Mouse (Mus musculus) heart, embryonic 12.5 days (tissue): ENCODE data around the gene Dlx2. TPM values are rescaled to one million over a fixed set of nuclear protein-coding genes. Genes with fewer than 3 reads are reported as not detected.
A peak's percentile ranks its signal among the peaks of the same experiment; 100 is the strongest.

Experiments
- ATAC-seq: fragments of 200-750 bp; cut with Nextera tagmentation; 2 replicates; pipeline ENCODE4 v1.8.0; 2017; ENCODE audit warnings: moderate TSS enrichment, moderate library complexity; ENCODE audit not compliant: insufficient number of reproducible peaks, low FRiP score
- H3K27ac ChIP-seq: fragments of 300-500 bp; sonication (generic); 2 replicates; pipeline ENCODE4 v1.5.1; 2016; ENCODE audit warnings: mild to moderate bottlenecking, moderate library complexity; ENCODE audit not compliant: poor library complexity, severe bottlenecking
- H3K27me3 ChIP-seq: fragments of 300-500 bp; sonication (generic); replicated peaks from 2 replicates; pipeline ENCODE4 v1.6.1; 2016; ENCODE audit warnings: mild to moderate bottlenecking, moderate library complexity
- H3K36me3 ChIP-seq: fragments of 300-500 bp; sonication (generic); 2 replicates; pipeline ENCODE4 v1.6.1; 2016; ENCODE audit warnings: mild to moderate bottlenecking, moderate library complexity
- H3K4me1 ChIP-seq: fragments of 300-500 bp; sonication (generic); replicated peaks from 2 replicates; pipeline ENCODE4 v1.6.1; 2016; ENCODE audit warnings: mild to moderate bottlenecking
- H3K4me2 ChIP-seq: fragments of 300-500 bp; sonication (generic); 2 replicates; pipeline ENCODE4 v1.6.1; 2016; ENCODE audit warnings: mild to moderate bottlenecking, moderate library complexity
- H3K4me3 ChIP-seq: fragments of 300-500 bp; sonication (generic); 2 replicates; pipeline ENCODE4 v1.5.1; 2016; ENCODE audit warnings: mild to moderate bottlenecking
- H3K9ac ChIP-seq: fragments of 300-500 bp; sonication (generic); 2 replicates; pipeline ENCODE4 v1.6.1; 2016; ENCODE audit warnings: mild to moderate bottlenecking, moderate library complexity
- H3K9me3 ChIP-seq: fragments of 300-500 bp; sonication (generic); replicated peaks from 2 replicates; pipeline ENCODE4 v1.6.1; 2016; ENCODE audit warnings: mild to moderate bottlenecking, moderate library complexity
- WGBS: fragments of 180-500 bp; shearing (Covaris S2); methylation state at CpG from one replicate; pipeline ENCODE4 v1.1.7; 2016; 5-methylcytosine and 5-hydroxymethylcytosine counted together
- polyA plus RNA-seq: library from polyadenylated mRNA; unstranded; fragments of >200 nt; fragmentation: Nextera tagmentation; extraction: Ambion mirVana; gene quantifications from 2 replicates; pipeline ENCODE4 v1.2.1, GENCODE M21; 2016

The Dlx2 gene
- polyA plus RNA-seq, 1 experiment from 2014 or later: 0.68 TPM

- Histone ChIP-seq H3K9me3 (no peaks in the 10 kb centered on the region), H3K4me2 (peak overlapping the region; percentile 55), H3K9ac (no peak overlapping the region), H3K27ac (no peak overlapping the region), H3K27me3 (peaks cover 92% of the 10 kb centered on the region), H3K4me1 (peaks cover 51% of the 10 kb centered on the region), H3K4me3 (peak overlapping the region; percentile 21), H3K36me3 (no peaks in the 10 kb centered on the region)
- ATAC-seq: no peak
- WGBS: under 1% methylated on average over 46 of the region's 48 CpGs
Measured at GRCm38 (mm10) chr2:71540611-71541417, 5.7 kb downstream of the Dlx2 start.

DNA sequence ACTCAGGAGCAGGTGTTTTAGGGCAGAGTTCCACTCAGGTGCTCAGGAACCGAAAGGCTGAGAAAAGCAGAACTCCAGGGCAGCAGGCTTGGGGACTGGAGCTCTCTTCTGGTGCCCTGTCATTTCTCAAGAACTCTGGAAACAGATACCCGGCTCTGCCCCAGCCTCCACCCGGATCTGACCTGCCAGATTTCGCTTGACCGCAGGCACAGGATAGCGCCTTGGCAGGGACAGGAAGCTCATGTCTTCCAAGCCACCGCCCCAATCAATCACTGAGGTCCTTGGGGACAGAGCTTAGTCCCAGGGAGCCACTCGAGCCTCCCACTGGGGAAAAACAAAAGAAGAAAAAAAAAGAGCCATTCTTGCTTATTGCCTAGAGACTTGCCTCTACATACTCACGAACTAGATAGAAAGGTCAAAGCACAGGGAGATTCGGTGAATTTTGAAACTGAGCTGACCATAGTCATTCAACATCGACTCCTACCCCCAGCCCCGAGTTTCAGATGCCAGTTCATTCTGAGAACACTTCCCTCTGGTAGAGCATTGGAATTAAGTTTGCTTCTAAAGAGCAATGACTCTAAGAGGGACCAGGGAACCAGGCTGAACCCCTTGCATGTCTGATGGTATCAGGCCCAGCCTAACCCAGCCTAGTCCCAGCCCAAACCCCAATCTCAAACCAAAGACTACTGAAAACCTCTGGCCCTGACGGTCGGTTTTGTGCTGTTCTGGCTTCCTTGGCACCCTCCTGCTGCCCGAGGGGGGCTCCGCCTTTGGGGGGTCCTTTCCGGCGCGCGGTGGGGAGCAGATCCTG, 12.1 kb downstream of the Dlx2 start:
- no peak overlapping the region for H3K27ac ChIP-seq
- no peak for ATAC-seq
- no peak overlapping the region for H3K4me2 ChIP-seq
- peaks cover 16% of the 10 kb centered on the region for H3K4me1 ChIP-seq
- H3K36me3 ChIP-seq: no peaks in the 10 kb centered on the region
- no peak overlapping the region for H3K9ac ChIP-seq
- H3K27me3 ChIP-seq: peaks cover 89% of the 10 kb centered on the region
- no peak overlapping the region for H3K4me3 ChIP-seq
- 1% methylated on average over 20 of the region's 20 CpGs for WGBS
- H3K9me3 ChIP-seq: no peaks in the 10 kb centered on the region

GRCm38 (mm10) chr2:71533094-71533493, 13.5 kb downstream of the Dlx2 start:
- Histone ChIP-seq H3K9me3 (no peaks in the 10 kb centered on the region), H3K27me3 (peaks cover 89% of the 10 kb centered on the region), H3K4me2 (no peak overlapping the region), H3K4me1 (peaks cover 21% of the 10 kb centered on the region), H3K27ac (no peak overlapping the region), H3K36me3 (no peaks in the 10 kb centered on the region), H3K9ac (no peak overlapping the region), H3K4me3 (no peak overlapping the region)
- 9% methylated on average over 5 of the region's 5 CpGs for WGBS
- ATAC-seq: no peak

DNA sequence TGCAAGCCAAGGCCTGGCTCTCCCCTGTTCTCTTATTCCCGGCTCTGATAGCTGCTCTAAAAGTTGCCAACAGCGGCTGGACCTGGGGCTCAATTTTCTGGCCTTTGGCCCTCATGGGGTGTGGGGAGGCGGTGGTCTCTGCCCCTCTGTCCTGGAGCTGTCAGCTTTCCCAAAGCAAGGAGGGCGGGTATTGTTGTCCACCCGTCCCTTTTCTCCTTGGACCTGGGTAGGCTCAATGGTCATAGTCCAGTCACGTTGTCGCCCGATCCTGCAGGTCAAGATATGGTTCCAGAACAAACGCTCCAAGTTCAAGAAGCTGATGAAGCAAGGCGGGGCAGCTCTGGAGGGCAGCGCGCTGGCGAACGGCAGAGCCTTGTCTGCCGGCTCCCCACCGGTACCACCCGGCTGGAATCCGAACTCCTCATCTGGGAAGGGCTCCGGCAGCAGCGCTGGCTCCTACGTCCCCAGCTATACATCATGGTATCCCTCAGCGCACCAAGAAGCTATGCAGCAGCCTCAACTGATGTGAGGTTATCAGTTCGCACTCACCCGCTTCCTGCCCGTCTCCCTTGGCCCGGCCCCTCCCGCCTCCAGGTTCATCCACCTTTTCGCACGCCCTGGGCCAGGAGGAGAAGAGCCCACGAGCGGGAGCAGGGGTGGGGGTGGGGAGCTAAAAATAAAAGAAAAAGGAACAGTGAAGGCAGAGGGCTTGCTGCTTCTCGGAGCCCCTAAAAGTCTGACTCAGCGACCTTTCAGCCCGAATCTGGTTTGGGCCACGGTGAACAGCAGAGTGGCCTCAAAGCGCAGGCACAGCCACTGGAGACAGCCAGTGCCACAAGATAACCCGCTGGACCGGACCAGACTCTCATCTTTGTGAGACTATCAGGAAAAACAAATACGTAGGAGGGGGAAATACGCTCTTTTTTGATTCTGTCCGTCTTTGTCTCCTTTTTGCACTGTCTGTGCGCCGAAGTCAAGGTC, 14.3 kb downstream of the Dlx2 start:
- Histone ChIP-seq H3K36me3 (no peaks in the 10 kb centered on the region), H3K4me3 (no peak overlapping the region), H3K9me3 (no peaks in the 10 kb centered on the region), H3K4me1 (peaks cover 21% of the 10 kb centered on the region), H3K27ac (no peak overlapping the region), H3K27me3 (peaks cover 90% of the 10 kb centered on the region), H3K4me2 (no peak overlapping the region), H3K9ac (no peak overlapping the region)
- ATAC-seq: no peak
- WGBS: under 1% methylated on average over 43 of the region's 43 CpGs

DNA sequence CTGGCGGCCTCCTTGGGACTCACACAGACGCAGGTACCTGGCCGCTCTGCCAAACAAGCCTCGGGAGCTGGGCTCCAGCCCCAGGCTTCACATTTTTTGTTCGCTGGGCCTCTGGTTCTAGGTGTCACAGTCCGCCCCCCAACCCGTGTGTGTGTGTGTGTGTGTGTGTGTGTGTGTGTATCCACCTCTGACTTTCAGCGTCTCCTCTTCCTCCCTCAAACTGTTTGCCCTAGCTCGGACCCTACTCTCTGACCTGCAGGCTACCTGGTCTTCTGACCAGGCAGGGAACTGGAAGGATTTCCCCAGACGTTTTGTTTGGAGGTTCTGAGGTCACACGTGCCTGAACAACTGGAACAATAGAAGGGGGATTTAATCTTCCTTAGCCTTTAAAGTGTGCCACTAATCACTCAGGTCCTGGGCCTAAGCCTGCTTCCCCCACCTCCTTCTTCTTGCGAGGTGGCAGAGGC, 15.4 kb downstream of the Dlx2 start:
- no peak for ATAC-seq
- Histone ChIP-seq H3K4me2 (peak overlapping the region; percentile 93; the same call in 1 of the 2 replicates), H3K36me3 (no peaks in the 10 kb centered on the region), H3K9ac (no peak overlapping the region), H3K27me3 (peaks cover 90% of the 10 kb centered on the region), H3K9me3 (no peaks in the 10 kb centered on the region), H3K27ac (no peak overlapping the region), H3K4me1 (peaks cover 21% of the 10 kb centered on the region), H3K4me3 (0 out of 2 replicates have a peak overlapping the region, but pooled peaks have one; percentile 52)
- 2% methylated on average over 12 of the region's 12 CpGs for WGBS

- Histone ChIP-seq H3K4me3 (peak overlapping the region; percentile 52), H3K36me3 (no peaks in the 10 kb centered on the region), H3K27me3 (peaks cover 92% of the 10 kb centered on the region), H3K4me2 (peak overlapping the region; percentile 93), H3K27ac (no peak overlapping the region), H3K9ac (no peak overlapping the region), H3K9me3 (no peaks in the 10 kb centered on the region), H3K4me1 (peaks cover 21% of the 10 kb centered on the region)
- WGBS: under 1% methylated on average over 34 of the region's 34 CpGs
- no peak for ATAC-seq
Measured at GRCm38 (mm10) chr2:71530391-71531123, 16.0 kb downstream of the Dlx2 start.

DNA sequence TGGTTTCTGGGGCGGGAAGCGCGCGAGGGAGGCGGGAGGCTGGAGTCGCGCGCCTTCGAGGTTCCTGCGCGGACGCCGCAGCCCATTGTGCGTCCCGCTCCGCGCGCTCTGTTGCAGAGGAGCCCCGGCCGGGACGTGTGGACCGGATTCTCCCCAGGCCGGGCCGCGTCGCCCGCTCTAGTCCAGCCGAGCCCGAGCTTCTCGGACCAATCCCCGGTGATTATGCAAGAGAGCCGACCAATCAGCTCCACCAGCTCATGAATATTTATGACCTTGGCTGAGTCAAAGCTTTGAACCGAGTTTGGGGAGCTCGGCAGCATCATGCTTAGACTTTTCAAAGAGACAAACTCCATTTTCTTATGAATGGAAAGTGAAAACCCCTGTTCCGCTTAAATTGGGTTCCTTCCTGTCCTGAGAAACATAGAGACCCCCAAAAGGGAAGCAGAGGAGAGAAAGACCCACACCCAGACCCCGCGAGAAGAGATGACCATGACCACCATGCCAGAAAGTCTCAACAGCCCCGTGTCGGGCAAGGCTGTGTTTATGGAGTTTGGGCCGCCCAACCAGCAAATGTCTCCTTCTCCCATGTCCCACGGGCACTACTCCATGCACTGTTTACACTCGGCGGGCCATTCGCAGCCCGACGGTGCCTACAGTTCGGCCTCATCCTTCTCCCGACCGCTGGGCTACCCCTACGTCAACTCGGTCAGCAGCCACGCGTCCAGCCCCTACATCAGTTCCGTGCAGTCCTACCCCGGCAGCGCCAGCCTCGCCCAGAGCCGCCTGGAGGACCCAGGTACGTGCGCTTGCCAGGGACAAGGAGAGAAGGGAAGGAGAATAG, 16.8 kb downstream of the Dlx2 start:
- Histone ChIP-seq H3K27me3 (peaks cover 95% of the 10 kb centered on the region), H3K4me3 (peak overlapping the region; percentile 52), H3K4me2 (peak overlapping the region; percentile 93), H3K9me3 (no peaks in the 10 kb centered on the region), H3K27ac (no peak overlapping the region), H3K36me3 (no peaks in the 10 kb centered on the region), H3K9ac (peak overlapping the region; percentile 28; the same call in 1 of the 2 replicates), H3K4me1 (peaks cover 21% of the 10 kb centered on the region)
- ATAC-seq: peak; percentile 81
- under 1% methylated on average over 60 of the region's 60 CpGs for WGBS

- peaks cover 21% of the 10 kb centered on the region for H3K4me1 ChIP-seq
- WGBS: under 1% methylated on average over 56 of the region's 57 CpGs
- peak overlapping the region; percentile 93 for H3K4me2 ChIP-seq
- no peaks in the 10 kb centered on the region for H3K9me3 ChIP-seq
- peak; percentile 41 for ATAC-seq
- no peaks in the 10 kb centered on the region for H3K36me3 ChIP-seq
- H3K4me3 ChIP-seq: peak overlapping the region; percentile 52
- H3K27me3 ChIP-seq: peaks cover 93% of the 10 kb centered on the region
- H3K27ac ChIP-seq: no peak overlapping the region
- peak overlapping the region; percentile 28; the same call in 1 of the 2 replicates for H3K9ac ChIP-seq
Measured at GRCm38 (mm10) chr2:71528714-71529510, 17.6 kb downstream of the Dlx2 start.
